Mouse (Mus musculus): ENCODE results near the gene Armc9. TPM values are rescaled to one million over a fixed set of nuclear protein-coding genes. Genes with fewer than 3 reads are reported as not detected.
A peak's percentile ranks its signal among the peaks of the same experiment; 100 is the strongest.

Armc9 gene
- total RNA-seq, 2 experiments from 2014 or later = 3.2 to 3.4 TPM

- intact Hi-C loops (cut with DNase I) = no loop called here
- no peak for DNase-seq (ENCODE audit: low spot score)
Observed at GRCm38 (mm10) chr1:86160059-86160458, 5.5 kb downstream of the Armc9 start.

GRCm38 (mm10) chr1:86160479-86160878, 5.9 kb downstream of the Armc9 start:
- intact Hi-C loops (cut with DNase I) = no loop called here
- no peak for DNase-seq (ENCODE audit: low spot score)

- intact Hi-C loops (cut with DNase I) = no loop called here
- DNase-seq (ENCODE audit: low spot score) = no peak
Observed at GRCm38 (mm10) chr1:86161061-86161460, 6.5 kb downstream of the Armc9 start.

GRCm38 (mm10) chr1:86174602-86175001, 20.0 kb downstream of the Armc9 start:
- intact Hi-C loops (cut with DNase I) = no loop called here
- no peak for DNase-seq (ENCODE audit: low spot score)

GRCm38 (mm10) chr1:86176066-86176465, 21.5 kb downstream of the Armc9 start:
- intact Hi-C loops (cut with DNase I) = no loop called here
- DNase-seq (ENCODE audit: low spot score) = no peak

- peak; percentile 23 for DNase-seq (ENCODE audit: low spot score)
- intact Hi-C loops (cut with DNase I) = loop anchor here (1.0 kb wide), 1 partner anchor 161 kb away; no protein-coding TSS in a partner anchor
Observed at GRCm38 (mm10) chr1:86178462-86179253, 24.1 kb downstream of the Armc9 start.

GRCm38 (mm10) chr1:86182004-86182709, 27.6 kb downstream of the Armc9 start:
- DNase-seq (ENCODE audit: low spot score) = no peak
- intact Hi-C loops (cut with DNase I) = no loop called here

GRCm38 (mm10) chr1:86183577-86184263, 29.1 kb downstream of the Armc9 start:
- DNase-seq (ENCODE audit: low spot score) = no peak
- intact Hi-C loops (cut with DNase I) = no loop called here

- DNase-seq (ENCODE audit: low spot score) = no peak
- intact Hi-C loops (cut with DNase I) = no loop called here
Observed at GRCm38 (mm10) chr1:86186762-86187161, 32.2 kb downstream of the Armc9 start.

GRCm38 (mm10) chr1:86187856-86188255, 33.3 kb downstream of the Armc9 start:
- intact Hi-C loops (cut with DNase I) = no loop called here

GRCm38 (mm10) chr1:86188271-86188670, 33.7 kb downstream of the Armc9 start:
- intact Hi-C loops (cut with DNase I) = no loop called here
- DNase-seq (ENCODE audit: low spot score) = no peak

More at GRCm38 (mm10) chr1:86187856-86188255, 33.3 kb downstream of the Armc9 start:
- DNase-seq (ENCODE audit: low spot score) = no peak

GRCm38 (mm10) chr1:86189034-86189702, 34.6 kb downstream of the Armc9 start:
- intact Hi-C loops (cut with DNase I) = no loop called here
- no peak for DNase-seq (ENCODE audit: low spot score)

GRCm38 (mm10) chr1:86190843-86191242, 36.3 kb downstream of the Armc9 start:
- intact Hi-C loops (cut with DNase I) = no loop called here
- DNase-seq (ENCODE audit: low spot score) = no peak

GRCm38 (mm10) chr1:86194044-86194443, 39.5 kb downstream of the Armc9 start:
- DNase-seq (ENCODE audit: low spot score) = no peak
- intact Hi-C loops (cut with DNase I) = no loop called here

- intact Hi-C loops (cut with DNase I) = no loop called here
- no peak for DNase-seq (ENCODE audit: low spot score)
Observed at GRCm38 (mm10) chr1:86198276-86198675, 43.7 kb downstream of the Armc9 start.

GRCm38 (mm10) chr1:86199026-86199425, 44.4 kb downstream of the Armc9 start:
- no peak for DNase-seq (ENCODE audit: low spot score)
- intact Hi-C loops (cut with DNase I) = no loop called here

- intact Hi-C loops (cut with DNase I) = no loop called here
- DNase-seq (ENCODE audit: low spot score) = no peak
Observed at GRCm38 (mm10) chr1:86201312-86201711, 46.7 kb downstream of the Armc9 start.

- DNase-seq (ENCODE audit: low spot score) = no peak
- intact Hi-C loops (cut with DNase I) = no loop called here
Observed at GRCm38 (mm10) chr1:86202617-86203219, 48.1 kb downstream of the Armc9 start.

- intact Hi-C loops (cut with DNase I) = no loop called here
Observed at GRCm38 (mm10) chr1:86210676-86211075, 56.1 kb downstream of the Armc9 start.

GRCm38 (mm10) chr1:86211498-86211897, 56.9 kb downstream of the Armc9 start:
- intact Hi-C loops (cut with DNase I) = no loop called here
- DNase-seq (ENCODE audit: low spot score) = no peak

More at GRCm38 (mm10) chr1:86210676-86211075, 56.1 kb downstream of the Armc9 start:
- no peak for DNase-seq (ENCODE audit: low spot score)

Data from heart, postnatal 25 days (tissue).